Mouse (Mus musculus): Measurements from ENCODE around the gene Olfr1501. TPM values are rescaled to one million over a fixed set of nuclear protein-coding genes. Genes with fewer than 3 reads are reported as not detected.
"Not testable (repeated sequence)": the region's sequence is repeated elsewhere in the genome, so short reads cannot be mapped to it uniquely, and the experiment has no call there.

The Olfr1501 gene
- polyA plus RNA-seq, 1 experiment, result not detected

- no peak overlapping the region for H3K27ac ChIP-seq (ENCODE audit: control insufficient read depth, insufficient read depth, low read depth, low read length)
- H3K27me3 ChIP-seq (ENCODE audit: control insufficient read depth, insufficient read depth, low read length), result no peaks in the 10 kb centered on the region
- no peak overlapping the region for H3K4me3 ChIP-seq (ENCODE audit: control insufficient read depth, low read depth, low read length)
- no peak for TF ChIP-seq POLR2A (IDR thresholded peaks at IDR 0.05; ENCODE audit: control insufficient read depth, low read depth, low read length)
- TF ChIP-seq CTCF (IDR thresholded peaks at IDR 0.05; ENCODE audit: control insufficient read depth, insufficient read depth, insufficient replicate concordance, low read depth, low read length), result peak; percentile 41; the same call in 1 of the 2 replicates
- no peaks in the 10 kb centered on the region for H3K4me1 ChIP-seq (ENCODE audit: control insufficient read depth, insufficient read depth, low read length)
- no peaks in the 10 kb centered on the region for H3K36me3 ChIP-seq (ENCODE audit: control insufficient read depth, insufficient read depth, low read length)
Observed at GRCm38 (mm10) chr19:13812823-13813222, 37.7 kb downstream of the Olfr1501 start.

GRCm38 (mm10) chr19:13805486-13805885 is 45.0 kb downstream of the Olfr1501 start:
- not testable (repeated sequence) for H3K27ac ChIP-seq (ENCODE audit: control insufficient read depth, insufficient read depth, low read depth, low read length); H3K36me3 ChIP-seq (ENCODE audit: control insufficient read depth, insufficient read depth, low read length); H3K27me3 ChIP-seq (ENCODE audit: control insufficient read depth, insufficient read depth, low read length); H3K4me3 ChIP-seq (ENCODE audit: control insufficient read depth, low read depth, low read length); H3K4me1 ChIP-seq (ENCODE audit: control insufficient read depth, insufficient read depth, low read length)

- peak within 1 kb of the TSS; percentile 10; the same call in 1 of the 2 replicates for H3K4me3 ChIP-seq (ENCODE audit: control insufficient read depth, low read depth, low read length)
- TF ChIP-seq POLR2A (IDR thresholded peaks at IDR 0.05; ENCODE audit: control insufficient read depth, low read depth, low read length) (no peak), CTCF (IDR thresholded peaks at IDR 0.05; ENCODE audit: control insufficient read depth, insufficient read depth, insufficient replicate concordance, low read depth, low read length) (no peak)
- no peaks in the 10 kb centered on the region for H3K27me3 ChIP-seq (ENCODE audit: control insufficient read depth, insufficient read depth, low read length)
- no peak within 1 kb of the TSS for H3K27ac ChIP-seq (ENCODE audit: control insufficient read depth, insufficient read depth, low read depth, low read length)
- no peaks in the 10 kb centered on the region for H3K36me3 ChIP-seq (ENCODE audit: control insufficient read depth, insufficient read depth, low read length)
- H3K4me1 ChIP-seq (ENCODE audit: control insufficient read depth, insufficient read depth, low read length), result no peaks in the 10 kb centered on the region
Observed at GRCm38 (mm10) chr19:13798102-13798501, 52.4 kb downstream of the Olfr1501 start, which contains the start of gene Olfr1497. Gene Olfr1497, minus strand, starts transcription at chr19:13798202.

Other genes with a start within 250 kb of the Olfr1501 start
- not detected in 2 replicates for gene Olfr1487, start 233.3 kb downstream of the Olfr1501 start, polyA plus RNA-seq (2012; rRNA removed)
- gene Olfr1489, start 219.1 kb downstream of the Olfr1501 start, polyA plus RNA-seq (2012; rRNA removed), result not detected in 2 replicates
- not detected in 2 replicates for gene Olfr1490, start 199.6 kb downstream of the Olfr1501 start, polyA plus RNA-seq (2012; rRNA removed)
- gene Olfr1491, start 153.4 kb downstream of the Olfr1501 start, polyA plus RNA-seq (2012; rRNA removed), result not detected in 2 replicates
- gene Olfr1493-ps1, start 127.4 kb downstream of the Olfr1501 start, polyA plus RNA-seq (2012; rRNA removed), result not detected in 2 replicates
- gene Olfr1494, start 111.0 kb downstream of the Olfr1501 start, polyA plus RNA-seq (2012; rRNA removed), result not detected in 2 replicates
- gene Olfr1495, start 86.1 kb downstream of the Olfr1501 start, polyA plus RNA-seq (2012; rRNA removed), result not detected in 2 replicates
- not detected in 2 replicates for gene Olfr1496, start 72.8 kb downstream of the Olfr1501 start, polyA plus RNA-seq (2012; rRNA removed)
- gene Olfr1497, start 52.5 kb downstream of the Olfr1501 start, polyA plus RNA-seq (2012; rRNA removed), result 0.14 and 0.19 TPM in 2 replicates
- not detected in 2 replicates for gene Olfr1499, start 31.2 kb downstream of the Olfr1501 start, polyA plus RNA-seq (2012; rRNA removed)
- not detected in 2 replicates for gene Olfr1500, start 20.2 kb downstream of the Olfr1501 start, polyA plus RNA-seq (2012; rRNA removed)
- not detected in 2 replicates for gene Olfr1502, start 11.1 kb upstream of the Olfr1501 start, polyA plus RNA-seq (2012; rRNA removed)
- gene Olfr1504, start 47.2 kb upstream of the Olfr1501 start, polyA plus RNA-seq (2012; rRNA removed), result not detected in 2 replicates
- not detected in 2 replicates for gene Olfr1505, start 62.8 kb upstream of the Olfr1501 start, polyA plus RNA-seq (2012; rRNA removed)

Data from testis, adult 2 months (tissue).